ENCODE assay signal across 9 mouse cellular contexts in the genomic region with DNA sequence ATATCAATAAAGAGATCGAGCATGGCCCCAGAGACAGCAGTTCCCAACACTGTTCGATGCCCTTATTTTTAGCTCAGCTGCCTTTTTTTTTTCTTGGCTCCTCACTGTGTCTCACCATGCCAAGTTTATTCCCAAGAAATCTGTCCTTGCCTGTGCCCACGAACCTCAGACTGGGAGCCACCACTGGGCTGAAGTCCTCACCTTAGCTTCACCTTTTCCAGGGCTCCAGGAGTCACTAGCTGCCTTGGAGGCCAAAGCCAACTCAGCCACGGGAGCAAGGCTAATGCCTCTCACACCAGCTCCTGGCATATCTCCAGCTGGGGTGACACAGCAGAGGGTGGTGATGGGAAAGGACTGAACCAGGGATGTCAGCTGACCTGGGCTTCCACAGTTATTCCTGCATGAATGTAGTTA. TPM values are rescaled to one million over a fixed set of nuclear protein-coding genes. Genes with fewer than 3 reads are reported as not detected.
DNase-seq lines count a peak whose midpoint lies in the region; ATAC-seq and TF ChIP-seq lines count a peak whose summit lies in the region.
"Had no signal": no experiment of that assay in that cellular context is flagged by ENCODE, and none has a peak within 500 bp of the region (broad histone marks: within the 10 kb centered on the region; RNA-seq: fewer than 3 reads in every experiment).

No protein-coding gene starts in this region.

- no peaks in the 10 kb centered on the region for H3K27me3 ChIP-seq in midbrain, embryonic 11.5 days (ENCODE audit: control insufficient read depth, insufficient read depth, low read length)
- H3K27me3 ChIP-seq in midbrain, embryonic 13.5 days = no peaks in the 10 kb centered on the region

- no peaks in the 10 kb centered on the region for H3K36me3 ChIP-seq in midbrain, embryonic 11.5 days (ENCODE audit: control insufficient read depth, insufficient read depth, low read length)
- H3K36me3 ChIP-seq in midbrain, embryonic 13.5 days = no peaks in the 10 kb centered on the region

- no peak overlapping the region for H3K27ac ChIP-seq in midbrain, embryonic 11.5 days (ENCODE audit: low read depth, low read length)
- H3K27ac ChIP-seq in midbrain, embryonic 13.5 days = no peak overlapping the region
- H3K27ac ChIP-seq in bone marrow macrophage, adult 2 months (ENCODE audit: insufficient read depth, low read depth, low read length) = peak overlapping the region; percentile 59
- H3K27ac ChIP-seq: liver, embryonic 14.5 days had no signal

- ATAC-seq in midbrain, embryonic 11.5 days (ENCODE audit: low FRiP score) = no peak
- no peak for ATAC-seq in midbrain, embryonic 13.5 days

- TF ChIP-seq POLR2A in bone marrow macrophage, adult 2 months (IDR thresholded peaks at IDR 0.05; ENCODE audit: borderline replicate concordance, low read depth, low read length) = no peak

- no peak overlapping the region for H3K4me2 ChIP-seq in midbrain, embryonic 11.5 days
- no peak overlapping the region for H3K4me2 ChIP-seq in midbrain, embryonic 13.5 days (replicated peaks)

- no peaks in the 10 kb centered on the region for H3K9me3 ChIP-seq in midbrain, embryonic 11.5 days (ENCODE audit: control insufficient read depth, low read length)
- H3K9me3 ChIP-seq in midbrain, embryonic 13.5 days = no peaks in the 10 kb centered on the region

- intact Hi-C loops in heart, postnatal 25 days (cut with DNase I) = no loop called here

- no peak for TF ChIP-seq CTCF in bone marrow macrophage, adult 2 months (IDR thresholded peaks at IDR 0.05; ENCODE audit: low read depth, low read length)

- H3K4me3 ChIP-seq in midbrain, embryonic 11.5 days (ENCODE audit: low read depth, low read length) = no peak overlapping the region
- no peak overlapping the region for H3K4me3 ChIP-seq in midbrain, embryonic 13.5 days (replicated peaks)
- peak overlapping the region; percentile 3; the same call in 1 of the 2 replicates for H3K4me3 ChIP-seq in bone marrow macrophage, adult 2 months (ENCODE audit: insufficient read depth, low read length)

- WGBS in midbrain, embryonic 11.5 days = 82% methylated on average over 4 of the region's 4 CpGs
- WGBS in midbrain, embryonic 13.5 days = 80% methylated on average over 4 of the region's 4 CpGs

- no peaks in the 10 kb centered on the region for H3K4me1 ChIP-seq in midbrain, embryonic 11.5 days (ENCODE audit: control insufficient read depth, insufficient read depth, low read length)
- H3K4me1 ChIP-seq in midbrain, embryonic 13.5 days (replicated peaks) = no peaks in the 10 kb centered on the region
- H3K4me1 ChIP-seq in bone marrow macrophage, adult 2 months (ENCODE audit: control insufficient read depth, insufficient read depth, low read length) = peaks cover 15% of the 10 kb centered on the region

- peak; percentile 39 for DNase-seq in midbrain, embryonic 11.5 days (ENCODE audit: low spot score, missing footprints)
- DNase-seq in heart, postnatal 25 days (ENCODE audit: low spot score) = peak; percentile 27
- peak; percentile 61 to 82 for DNase-seq in spleen, postnatal 36 days (ENCODE audit: low spot score in 2 of 2)
- no peak for DNase-seq in B cell, adult 2 months
- no peak for DNase-seq in left cerebral cortex, adult 8-10 months (ENCODE audit: low spot score in 2 of 2)
- DNase-seq: right cerebral cortex, postnatal 25 days had no signal

- H3K9ac ChIP-seq in midbrain, embryonic 11.5 days (ENCODE audit: low read length) = no peak overlapping the region
- no peak overlapping the region for H3K9ac ChIP-seq in midbrain, embryonic 13.5 days (replicated peaks)
- H3K9ac ChIP-seq: liver, embryonic 14.5 days had no signal

RNA-seq across cellular contexts. Expression of gene Trappc10, which starts 11.2 kb away (rescaled TPM):
- polyA plus RNA-seq in midbrain, embryonic 11.5 days (2014; fragmentation: Nextera tagmentation; extraction: Ambion mirVana) = 16.7 and 17.5 TPM in 2 replicates
- 21.3 and 26.7 TPM in 2 replicates for polyA plus RNA-seq in midbrain, embryonic 13.5 days (2015; fragmentation: Nextera tagmentation; extraction: Ambion mirVana)
- polyA plus RNA-seq in bone marrow macrophage, adult 2 months (2012; ENCODE audit: insufficient read depth, insufficient read length, missing spikeins) = 25.2 and 29.6 TPM in 2 replicates
- 10 to 100 TPM; 40.2 to 44.4 TPM for total RNA-seq in heart, postnatal 25 days (2021)
- 10 to 100 TPM; 84.2 to 91.1 (median 87.7) TPM for total RNA-seq in left cerebral cortex, adult 8-10 months (2022)

Comparison
In these comparisons a context has a peak if more than half of its experiments do, and no peak if none do; other contexts are left out.
1. DNase-seq: peak in midbrain, embryonic 11.5 days (single experiment), heart, postnatal 25 days (single experiment) and spleen, postnatal 36 days (2 of 2); none in B cell, adult 2 months (0 of 2) and left cerebral cortex, adult 8-10 months (0 of 2).